Mouse (Mus musculus) E14TG2a.4 (cell line): Measurements from ENCODE around the gene Tmco4.

Experiments
- H3K27me3 ChIP-seq: 2 replicates; pipeline ENCODE4 v1.6.1; 2014; ENCODE audit warnings: low read length, control low read depth; ENCODE audit not compliant: insufficient read depth
- H3K36me3 ChIP-seq: 2 replicates; pipeline ENCODE4 v1.6.1; 2014; ENCODE audit warnings: low read length, control low read depth; ENCODE audit not compliant: insufficient read depth
- H3K4me1 ChIP-seq: replicated peaks from 2 replicates; pipeline ENCODE4 v1.6.1; 2014; ENCODE audit warnings: low read depth, low read length, control low read depth
- H3K4me3 ChIP-seq: replicated peaks from 2 replicates; pipeline ENCODE4 v1.5.1; 2014; ENCODE audit warnings: mild to moderate bottlenecking, low read length
- H3K9me3 ChIP-seq: 2 replicates; pipeline ENCODE4 v1.6.1; 2014; ENCODE audit warnings: low read length, control low read depth
- CTCF ChIP-seq: conservative IDR thresholded peaks from 2 replicates; pipeline ENCODE4 v1.5.1; 2014; ENCODE audit warnings: low read length
- NANOG ChIP-seq: IDR thresholded peaks from 2 replicates; pipeline ENCODE4 v1.6.1; 2014; ENCODE audit warnings: borderline replicate concordance, low read length, mixed read lengths
- POU5F1 ChIP-seq: IDR thresholded peaks from 2 replicates; pipeline ENCODE4 v1.6.1; 2014; ENCODE audit warnings: low read length, borderline replicate concordance

Tmco4 gene

GRCm38 (mm10) chr4:139082790-139083564, 110.3 kb downstream of the Tmco4 start:
- Histone ChIP-seq H3K4me3 (no peak overlapping the region), H3K9me3 (no peaks in the 10 kb centered on the region)
- TF ChIP-seq CTCF (no peak), NANOG (no peak), POU5F1 (no peak)

GRCm38 (mm10) chr4:139085337-139085736, 112.6 kb downstream of the Tmco4 start:
- H3K27me3 ChIP-seq = peaks cover 79% of the 10 kb centered on the region
- H3K4me1 ChIP-seq = peaks cover 30% of the 10 kb centered on the region
- H3K4me3 ChIP-seq = no peak overlapping the region
- no peaks in the 10 kb centered on the region for H3K36me3 ChIP-seq
- TF ChIP-seq NANOG (no peak), POU5F1 (no peak), CTCF (no peak)
- H3K9me3 ChIP-seq = no peaks in the 10 kb centered on the region

More at GRCm38 (mm10) chr4:139082790-139083564, 110.3 kb downstream of the Tmco4 start:
- Histone ChIP-seq H3K27me3 (peaks cover 59% of the 10 kb centered on the region), H3K4me1 (peaks cover 22% of the 10 kb centered on the region), H3K36me3 (no peaks in the 10 kb centered on the region)

DNA sequence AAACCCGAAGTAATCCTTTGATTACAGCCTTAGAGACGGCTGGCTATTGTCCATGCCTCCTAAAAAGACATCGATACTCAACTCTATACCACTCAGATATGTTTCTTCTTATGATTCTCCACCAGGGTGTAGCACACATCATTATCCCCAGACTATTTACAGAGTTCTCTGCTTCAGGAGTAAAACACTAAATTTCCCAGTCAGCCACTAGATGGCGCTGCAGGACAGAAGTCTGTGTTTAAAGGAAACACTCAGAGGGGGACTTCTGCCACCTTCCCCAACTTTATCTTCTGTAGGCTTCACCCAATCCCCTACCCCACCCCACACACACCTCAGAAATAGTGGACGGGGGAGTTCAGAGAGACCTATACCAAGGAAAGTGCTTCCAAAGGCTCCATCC, 113.3 kb downstream of the Tmco4 start:
- TF ChIP-seq CTCF = peak; percentile 56
- TF ChIP-seq POU5F1 = no peak
- peaks cover 86% of the 10 kb centered on the region for H3K27me3 ChIP-seq
- H3K4me1 ChIP-seq = peaks cover 37% of the 10 kb centered on the region
- H3K4me3 ChIP-seq = no peak overlapping the region
- H3K9me3 ChIP-seq = no peaks in the 10 kb centered on the region
- no peaks in the 10 kb centered on the region for H3K36me3 ChIP-seq

GRCm38 (mm10) chr4:139086984-139087383, 114.3 kb downstream of the Tmco4 start:
- peaks cover 46% of the 10 kb centered on the region for H3K4me1 ChIP-seq
- no peaks in the 10 kb centered on the region for H3K9me3 ChIP-seq
- no peak for TF ChIP-seq POU5F1
- no peak for TF ChIP-seq CTCF
- TF ChIP-seq NANOG = no peak
- H3K4me3 ChIP-seq = no peak overlapping the region
- H3K36me3 ChIP-seq = no peaks in the 10 kb centered on the region
- H3K27me3 ChIP-seq = peaks cover 86% of the 10 kb centered on the region

- TF ChIP-seq NANOG (no peak), POU5F1 (no peak), CTCF (no peak)
- no peaks in the 10 kb centered on the region for H3K9me3 ChIP-seq
- peaks cover 44% of the 10 kb centered on the region for H3K4me1 ChIP-seq
These were observed 116.4 kb downstream of the Tmco4 start for GRCm38 (mm10) chr4:139088982-139089671.

DNA sequence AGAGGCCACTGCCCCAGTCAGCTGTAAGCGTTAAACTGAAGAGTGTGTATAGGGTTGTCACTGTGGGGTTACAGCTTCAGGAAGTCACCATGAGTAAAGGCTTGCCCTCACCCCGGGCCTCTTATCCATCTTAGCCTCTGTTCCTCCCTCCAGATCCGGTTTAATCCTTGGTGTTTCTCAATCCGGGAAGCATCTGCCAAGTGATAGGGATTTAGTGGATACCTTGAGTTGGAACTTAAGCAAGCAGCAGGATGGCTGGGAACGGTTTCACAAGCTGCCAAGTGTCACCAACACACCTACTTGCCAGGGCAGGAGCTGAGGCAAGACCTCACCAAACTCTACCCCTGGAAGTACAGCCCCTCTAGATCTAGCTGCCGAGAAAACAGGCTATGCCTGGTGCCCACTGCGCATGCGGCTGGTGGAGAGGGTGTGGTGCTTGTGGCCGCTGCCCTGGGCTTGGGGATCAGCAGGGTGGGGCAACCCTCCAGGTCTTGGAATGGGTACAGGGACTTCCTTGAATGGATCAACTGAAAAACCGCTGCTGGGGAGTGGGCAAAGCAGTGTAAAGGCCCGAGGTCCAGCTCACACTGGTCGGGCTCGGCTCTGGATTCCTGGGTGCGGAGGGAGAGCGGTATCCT, 117.7 kb downstream of the Tmco4 start:
- TF ChIP-seq NANOG = no peak

More at GRCm38 (mm10) chr4:139088982-139089671, 116.4 kb downstream of the Tmco4 start:
- H3K27me3 ChIP-seq = peaks cover 86% of the 10 kb centered on the region
- no peak overlapping the region for H3K4me3 ChIP-seq
- H3K36me3 ChIP-seq = no peaks in the 10 kb centered on the region

DNA sequence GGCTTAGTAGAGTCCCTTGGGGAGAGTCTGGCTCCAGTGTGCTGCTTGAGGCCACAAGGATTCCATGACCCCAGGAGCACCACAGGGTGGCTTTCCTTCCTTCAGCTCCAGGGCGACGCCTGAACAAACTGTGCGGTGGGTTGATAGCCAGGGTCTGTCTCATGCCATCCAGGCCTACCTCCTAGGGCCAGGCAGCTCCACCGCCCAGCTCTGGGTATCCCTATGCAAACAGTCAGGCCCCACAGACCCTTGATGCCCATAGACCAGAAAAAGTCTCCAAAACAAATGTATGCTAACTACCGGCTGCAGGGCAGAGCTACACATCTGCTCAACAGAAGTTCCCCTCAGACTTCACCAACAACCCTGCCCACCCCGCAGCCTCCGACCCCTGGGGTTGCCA, 118.4 kb downstream of the Tmco4 start:
- Histone ChIP-seq H3K27me3 (peaks cover 89% of the 10 kb centered on the region), H3K36me3 (no peaks in the 10 kb centered on the region), H3K4me3 (no peak overlapping the region), H3K9me3 (peaks cover 7% of the 10 kb centered on the region; the same call in 1 of the 2 replicates), H3K4me1 (peaks cover 39% of the 10 kb centered on the region)
- TF ChIP-seq CTCF = no peak
- TF ChIP-seq POU5F1 = no peak
- no peak for TF ChIP-seq NANOG

More for the DNA sequence above, 117.7 kb downstream of the Tmco4 start:
- peaks cover 39% of the 10 kb centered on the region for H3K4me1 ChIP-seq
- H3K9me3 ChIP-seq = peaks cover 7% of the 10 kb centered on the region; the same call in 1 of the 2 replicates
- H3K4me3 ChIP-seq = no peak overlapping the region
- peaks cover 86% of the 10 kb centered on the region for H3K27me3 ChIP-seq
- no peaks in the 10 kb centered on the region for H3K36me3 ChIP-seq
